Mouse (Mus musculus) neutrophil, adult 5-6 weeks (primary cell): ENCODE measurements around the gene Fam184b. TPM values are rescaled to one million over a fixed set of nuclear protein-coding genes. Genes with fewer than 3 reads are reported as not detected.

Experiments used
- ATAC-seq: fragments of 151-379, 151-347 bp; 2 replicates; pipeline ENCODE4 v1.8.0; 2017; ENCODE audit warnings: mild to moderate bottlenecking, moderate TSS enrichment; ENCODE audit not compliant: insufficient number of reproducible peaks, poor library complexity, low FRiP score, severe bottlenecking; ENCODE audit errors: extremely low read depth
- total RNA-seq: library from RNA; stranded (forward); fragments of 200-1000 nt; gene quantifications from 2 replicates; pipeline ENCODE4 v1.2.3, GENCODE M21; 2017

Fam184b gene
- total RNA-seq, 1 experiment from 2014 or later, result not detected

- no peak for ATAC-seq
Measured at GRCm38 (mm10) chr5:45481125-45481524, 158.3 kb downstream of the Fam184b start.

- ATAC-seq, result no peak
Measured at GRCm38 (mm10) chr5:45480066-45480465, 159.3 kb downstream of the Fam184b start.

Other genes starting within 250 kb of the Fam184b start
- 6.2 and 10.9 TPM in 2 replicates for gene Qdpr, start 189.4 kb downstream of the Fam184b start, total RNA-seq
- gene Clrn2, start 185.9 kb downstream of the Fam184b start, total RNA-seq, result not detected in 2 replicates
- 6.1 and 6.8 TPM in 2 replicates for gene Lap3, start 146.2 kb downstream of the Fam184b start, total RNA-seq
- gene Med28, start 119.4 kb downstream of the Fam184b start, total RNA-seq, result 36.0 and 43.6 TPM in 2 replicates
- gene Ncapg, start 30.3 kb upstream of the Fam184b start, total RNA-seq, result 1.2 and 1.5 TPM in 2 replicates
- 30.6 and 32.7 TPM in 2 replicates for gene Lcorl, start 218.0 kb upstream of the Fam184b start, total RNA-seq